Mouse (Mus musculus) ES-E14 (cell line): Measurements from ENCODE around the gene Alkbh5. TPM values are rescaled to one million over a fixed set of nuclear protein-coding genes. Genes with fewer than 3 reads are reported as not detected.

Source experiments
- DNase-seq: peaks from one replicate; pipeline ENCODE4 v3.0.0-alpha.2; 2013; ENCODE audit warnings: low read depth, low spot score
- H3K27ac ChIP-seq: 2 replicates; pipeline ENCODE4 v1.5.1; 2012; ENCODE audit warnings: low read depth, mild to moderate bottlenecking, low read length, moderate library complexity, mixed read lengths; ENCODE audit not compliant: poor library complexity, insufficient read depth, severe bottlenecking
- H3K36me3 ChIP-seq: 2 replicates; pipeline ENCODE4 v1.6.1; 2012; ENCODE audit warnings: mild to moderate bottlenecking, low read length, moderate library complexity, mixed read lengths; ENCODE audit not compliant: control insufficient read depth, poor library complexity, insufficient read depth, severe bottlenecking
- H3K4me1 ChIP-seq, 2 experiments: fragments of 150-350 bp in 1 of 2; sonication (generic) in 1 of 2; 2 replicates each; pipeline ENCODE4 v1.6.1; 2012; ENCODE audit warnings: low read length in 2 of 2, mild to moderate bottlenecking in 1 of 2, mixed read lengths in 1 of 2; ENCODE audit not compliant: control insufficient read depth in 2 of 2, insufficient read depth in 2 of 2, poor library complexity in 1 of 2
- H3K4me3 ChIP-seq, 2 experiments: fragments of 150-350 bp in 1 of 2; sonication (generic) in 1 of 2; 2 replicates each; pipeline ENCODE4 v1.5.1; 2012; ENCODE audit warnings: low read length in 2 of 2, low read depth in 1 of 2, mild to moderate bottlenecking in 1 of 2, mixed read lengths in 1 of 2; ENCODE audit not compliant: insufficient read depth in 1 of 2, poor library complexity in 1 of 2, severe bottlenecking in 1 of 2
- H3K9ac ChIP-seq: 2 replicates; pipeline ENCODE4 v1.6.1; 2012; ENCODE audit warnings: low read depth, mild to moderate bottlenecking, low read length, mixed read lengths; ENCODE audit not compliant: poor library complexity, insufficient read depth, severe bottlenecking
- H3K9me3 ChIP-seq: fragments of 150-350 bp; sonication (generic); 2 replicates; pipeline ENCODE4 v1.6.1; 2012; ENCODE audit warnings: low read depth, mild to moderate bottlenecking, low read length; ENCODE audit not compliant: control insufficient read depth, insufficient read depth
- CHD2 ChIP-seq: IDR thresholded peaks from 2 replicates; pipeline ENCODE4 v1.6.1; 2014; ENCODE audit warnings: mild to moderate bottlenecking, low read depth, low read length, inconsistent platforms
- HCFC1 ChIP-seq: IDR thresholded peaks from 2 replicates; pipeline ENCODE4 v1.6.1; 2012; ENCODE audit warnings: low read length, inconsistent platforms, borderline replicate concordance; ENCODE audit not compliant: insufficient read depth
- MAFK ChIP-seq: IDR thresholded peaks from 2 replicates; pipeline ENCODE4 v1.6.1; 2014; ENCODE audit warnings: mild to moderate bottlenecking, low read depth, low read length, inconsistent platforms; ENCODE audit not compliant: insufficient read depth
- ZC3H11A ChIP-seq: IDR thresholded peaks from 2 replicates; pipeline ENCODE4 v1.6.1; 2012; ENCODE audit warnings: low read depth, mild to moderate bottlenecking, inconsistent platforms, low read length, borderline replicate concordance
- ZNF384 ChIP-seq: IDR thresholded peaks from 2 replicates; pipeline ENCODE4 v1.6.1; 2012; ENCODE audit warnings: low read depth, low read length, inconsistent platforms
- in situ Hi-C, 2 experiments: fragments of 600-800 bp; cut with MboI; formaldehyde crosslinking; loops; one replicate each; pipeline ENCODE4 v1.15.1; 2025; ENCODE audit warnings: low sequenced_read_pairs in 2 of 2, inconsistent platforms in 1 of 2; ENCODE audit not compliant: unreplicated experiment in 2 of 2
- total RNA-seq: library from RNA; depleted of rRNA; stranded (reverse); fragments of 300-350 nt; gene quantifications from 2 replicates; pipeline ENCODE4 v1.2.3, GENCODE M21; 2012

Alkbh5 gene
- total RNA-seq, 1 experiment = 27.6 TPM

DNA sequence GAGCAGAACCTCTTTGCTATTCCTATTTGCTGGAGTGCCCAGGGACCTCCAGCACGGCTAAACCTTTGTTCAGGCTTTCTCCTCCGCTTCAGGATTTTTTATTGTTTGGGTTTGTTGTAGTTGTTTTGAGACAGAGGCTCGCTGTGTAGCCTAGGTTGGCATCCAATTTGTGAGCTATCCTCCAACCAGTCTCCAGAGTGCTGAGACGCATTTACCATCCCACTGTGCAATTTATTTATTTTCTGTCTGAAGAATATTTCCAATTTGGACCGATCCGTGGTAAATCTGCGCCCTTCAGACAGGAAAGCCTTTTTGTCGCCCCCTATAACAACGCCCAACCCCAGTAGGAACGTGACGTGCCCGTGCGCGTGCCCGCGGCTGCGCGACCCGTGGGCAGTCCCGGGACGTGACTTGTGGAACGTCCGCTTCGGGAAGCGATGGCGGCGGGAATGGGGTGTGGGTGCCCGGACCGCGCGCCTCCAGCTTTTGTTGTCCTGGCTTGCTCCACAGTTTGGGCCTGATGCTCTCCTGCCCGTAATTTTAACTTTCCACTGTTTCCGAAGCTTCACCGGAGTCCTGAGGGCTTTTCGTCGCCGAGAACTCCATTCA lies 782 bp downstream of the Alkbh5 start:
- in situ Hi-C loops = no loop called here
- H3K36me3 ChIP-seq = peaks cover 17% of the 10 kb centered on the region
- peak; percentile 63 for DNase-seq
- H3K4me3 ChIP-seq = peak overlapping the region; percentile 76 to 91
- no peaks in the 10 kb centered on the region for H3K9me3 ChIP-seq
- 0 out of 2 replicates have a peak, but pooled peaks have one; percentile 26 for TF ChIP-seq MAFK
- no peak for TF ChIP-seq CHD2
- no peak for TF ChIP-seq ZNF384
- TF ChIP-seq ZC3H11A = no peak
- TF ChIP-seq HCFC1 = peak; percentile 55; the same call in 1 of the 2 replicates
- H3K9ac ChIP-seq = peak overlapping the region; percentile 95
- H3K27ac ChIP-seq = peak overlapping the region; percentile 99
- peaks cover 0 to 2% of the 10 kb centered on the region in 2 experiments; a peak in 1 of 4 replicates for H3K4me1 ChIP-seq

DNA sequence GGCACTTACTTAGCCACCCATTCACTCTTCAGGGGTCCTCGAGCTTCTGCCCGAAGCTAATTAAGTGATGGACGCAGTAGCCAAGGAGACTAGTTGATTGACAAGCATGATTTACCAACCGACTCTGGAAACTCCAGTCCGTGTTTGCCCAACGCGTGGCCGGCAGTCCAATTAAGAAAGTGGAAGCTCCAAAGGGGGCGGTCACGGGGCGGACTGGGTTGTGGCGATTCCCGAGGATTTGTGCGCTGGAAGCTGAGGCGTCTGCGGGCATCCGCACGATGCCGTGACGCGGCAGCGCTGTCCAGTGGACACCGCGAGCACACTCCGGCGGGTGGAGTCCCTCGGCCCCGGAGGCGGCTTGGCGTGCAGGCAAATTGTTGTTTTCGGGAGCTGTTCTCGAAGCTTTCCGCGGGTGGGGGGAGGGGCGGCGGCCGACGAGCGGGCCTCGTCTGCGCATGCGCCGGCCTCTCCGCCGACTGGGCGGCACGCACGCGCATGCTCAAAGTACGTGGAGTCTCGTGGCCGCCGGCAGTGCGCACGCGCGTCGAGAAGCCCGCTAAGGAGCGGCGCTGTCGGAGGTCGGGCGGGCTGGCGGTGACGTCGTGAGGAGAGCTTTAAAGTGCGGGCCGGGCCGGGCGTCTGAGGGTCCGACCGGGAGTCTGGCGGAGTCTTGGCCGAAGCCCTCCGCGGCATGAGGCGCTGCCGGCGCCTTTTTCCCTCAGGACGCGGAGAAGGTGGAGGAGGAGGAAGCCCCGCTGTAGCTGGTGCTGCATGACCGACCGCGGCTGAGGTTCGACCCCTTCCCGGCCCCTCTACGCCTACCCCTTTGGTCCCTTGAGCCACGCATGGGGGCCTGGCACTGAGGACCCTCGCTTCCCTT lies 1.5 kb downstream of the Alkbh5 start:
- DNase-seq = peak; percentile 88
- peaks cover 0 to 2% of the 10 kb centered on the region in 2 experiments; a peak in 1 of 4 replicates for H3K4me1 ChIP-seq
- H3K4me3 ChIP-seq = peak overlapping the region; percentile 83 to 91
- H3K9me3 ChIP-seq = no peaks in the 10 kb centered on the region
- peak overlapping the region; percentile 95 for H3K9ac ChIP-seq
- peaks cover 21% of the 10 kb centered on the region for H3K36me3 ChIP-seq
- H3K27ac ChIP-seq = peak overlapping the region; percentile 99
- TF ChIP-seq HCFC1 (peak; percentile 58; the same call in 1 of the 2 replicates), MAFK (no peak)
- in situ Hi-C loops = no loop called here

DNA sequence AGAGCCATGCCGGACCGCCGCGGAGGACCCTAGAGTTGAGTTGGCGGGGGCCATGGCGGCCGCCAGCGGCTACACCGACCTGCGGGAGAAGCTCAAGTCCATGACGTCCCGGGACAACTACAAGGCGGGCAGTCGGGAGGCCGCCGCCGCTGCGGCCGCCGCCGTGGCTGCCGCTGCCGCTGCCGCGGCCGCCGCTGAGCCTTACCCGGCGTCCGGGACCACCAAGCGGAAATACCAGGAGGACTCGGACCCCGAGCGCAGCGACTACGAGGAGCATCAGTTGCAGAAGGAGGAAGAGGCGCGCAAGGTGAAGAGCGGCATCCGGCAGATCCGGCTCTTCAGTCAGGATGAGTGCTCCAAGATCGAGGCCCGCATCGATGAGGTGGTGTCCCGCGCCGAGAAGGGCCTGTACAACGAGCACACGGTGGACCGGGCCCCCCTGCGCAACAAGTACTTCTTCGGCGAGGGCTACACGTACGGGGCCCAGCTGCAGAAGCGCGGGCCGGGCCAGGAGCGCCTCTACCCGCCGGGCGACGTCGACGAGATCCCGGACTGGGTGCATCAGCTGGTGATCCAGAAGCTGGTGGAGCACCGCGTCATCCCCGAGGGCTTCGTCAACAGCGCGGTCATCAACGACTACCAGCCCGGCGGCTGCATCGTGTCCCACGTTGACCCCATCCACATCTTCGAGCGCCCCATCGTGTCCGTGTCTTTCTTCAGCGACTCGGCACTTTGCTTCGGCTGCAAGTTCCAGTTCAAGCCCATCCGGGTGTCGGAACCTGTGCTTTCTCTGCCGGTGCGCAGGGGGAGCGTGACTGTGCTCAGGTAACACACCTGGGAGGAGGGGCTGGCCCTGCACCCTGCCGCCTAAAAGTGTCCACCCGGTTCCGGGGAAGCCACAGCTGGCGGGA lies 2.4 kb downstream of the Alkbh5 start:
- H3K27ac ChIP-seq = peak overlapping the region; percentile 79
- peak overlapping the region; percentile 92 for H3K9ac ChIP-seq
- no peak for TF ChIP-seq HCFC1
- no peak for TF ChIP-seq MAFK
- TF ChIP-seq ZC3H11A = no peak
- no peak for TF ChIP-seq ZNF384
- TF ChIP-seq CHD2 = no peak
- in situ Hi-C loops = no loop called here
- H3K9me3 ChIP-seq = no peaks in the 10 kb centered on the region
- H3K4me3 ChIP-seq = peak overlapping the region; percentile 83 to 91
- peaks cover 23% of the 10 kb centered on the region for H3K36me3 ChIP-seq
- peaks cover 0 to 2% of the 10 kb centered on the region in 2 experiments; a peak in 1 of 4 replicates for H3K4me1 ChIP-seq
- DNase-seq = no peak

DNA sequence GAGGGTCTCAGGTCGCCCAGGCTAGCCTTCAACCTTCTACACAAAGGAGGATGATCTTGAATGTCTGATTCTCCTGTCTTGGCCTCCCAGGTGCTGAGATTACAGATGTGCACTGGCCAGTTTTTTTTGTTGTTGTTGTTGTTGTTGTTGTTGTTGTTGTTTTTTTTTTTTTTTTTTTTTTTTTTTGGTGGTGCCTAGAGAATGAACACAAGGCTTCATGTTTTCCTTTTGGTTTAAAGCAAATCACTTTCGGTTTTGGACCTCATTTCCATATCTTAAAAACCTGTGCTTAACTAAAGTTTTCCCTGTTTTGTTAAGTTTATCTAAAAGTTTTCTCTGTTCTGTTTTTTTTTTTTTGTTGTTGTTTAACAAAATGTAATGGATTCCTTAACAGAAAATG lies 3.4 kb downstream of the Alkbh5 start:
- Histone ChIP-seq H3K27ac (no peak overlapping the region), H3K4me3 (peak overlapping the region; percentile 83 to 91), H3K4me1 (peaks cover 0 to 2% of the 10 kb centered on the region in 2 experiments; a peak in 1 of 4 replicates), H3K36me3 (peaks cover 23% of the 10 kb centered on the region), H3K9me3 (no peaks in the 10 kb centered on the region), H3K9ac (peak overlapping the region; percentile 92; the same call in 1 of the 2 replicates)
- DNase-seq = no peak
- TF ChIP-seq MAFK = no peak
- no peak for TF ChIP-seq ZC3H11A
- peak; percentile 76 for TF ChIP-seq ZNF384
- in situ Hi-C loops = no loop called here
